Mouse (Mus musculus) heart, adult 11 months (tissue): Measurements from ENCODE around the gene Tpmt.

Experiments
- DNase-seq: peaks from one replicate; pipeline ENCODE4 v3.0.0; 2022

Tpmt gene

DNA sequence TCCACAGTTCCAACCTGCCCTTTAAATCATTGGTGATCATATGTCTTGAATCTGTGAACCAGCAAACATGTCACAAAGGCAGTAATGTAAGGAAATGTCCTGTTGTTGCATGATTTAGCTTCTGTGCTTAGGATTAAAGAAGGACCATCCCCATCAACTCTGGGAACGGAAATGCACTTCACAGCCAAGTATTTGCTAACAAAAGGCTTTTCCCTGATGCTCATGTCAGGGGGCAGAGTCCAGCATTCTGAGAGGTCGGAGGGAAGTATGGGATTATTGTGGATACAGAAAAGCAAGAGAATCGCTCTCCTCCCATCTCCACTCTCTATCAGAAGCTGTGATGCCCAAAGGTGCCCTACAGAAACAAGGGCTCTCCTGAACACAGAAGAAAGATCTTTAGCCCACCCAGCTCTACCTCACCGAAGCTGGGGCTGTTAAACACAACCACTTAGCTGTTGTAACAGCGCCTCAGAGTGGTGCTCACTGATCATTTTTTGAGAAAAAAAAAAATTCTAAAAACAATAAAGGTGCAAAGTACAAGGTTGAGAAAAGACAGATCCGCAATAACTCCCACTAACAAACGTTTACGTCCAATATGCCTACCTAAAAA is 2.4 kb downstream of the Tpmt start:
- no peak for DNase-seq

DNA sequence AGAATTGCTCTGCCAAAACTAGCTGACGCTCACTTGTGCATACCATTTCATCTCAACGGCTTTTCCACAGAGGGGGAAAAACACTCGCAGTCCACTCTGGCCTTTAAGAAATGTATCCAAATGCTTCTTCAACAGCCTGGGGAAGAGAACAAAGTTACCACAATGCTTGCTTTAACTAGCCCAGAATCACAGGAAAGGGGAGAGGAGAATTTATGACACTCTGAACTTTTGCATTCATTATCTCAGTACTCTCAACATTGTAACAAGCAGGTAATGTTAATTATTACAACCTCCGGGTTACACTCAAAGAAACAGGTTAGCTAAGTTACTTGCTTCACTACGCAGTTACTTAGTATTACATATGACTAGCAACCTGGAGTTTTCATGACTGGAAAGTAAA is 4.5 kb downstream of the Tpmt start:
- DNase-seq, result no peak

DNA sequence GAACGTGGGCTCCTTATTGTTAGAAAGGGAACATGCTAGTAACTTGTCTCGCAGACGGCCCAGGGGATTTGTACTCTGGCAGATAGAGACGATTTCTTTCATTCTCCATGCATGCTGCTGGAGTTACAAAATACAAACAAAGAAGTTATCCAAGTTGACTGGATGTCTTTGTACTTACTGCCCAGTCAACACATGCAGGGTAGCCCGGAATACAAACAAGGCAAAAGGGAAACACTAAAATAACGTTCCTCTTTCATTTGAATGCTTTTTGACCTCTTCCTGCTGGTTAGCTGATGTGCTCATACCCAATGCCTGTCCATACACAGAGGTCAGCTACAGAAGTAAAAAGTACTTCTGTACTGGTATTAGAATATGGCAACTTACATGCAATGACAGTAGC is 6.6 kb downstream of the Tpmt start:
- no peak for DNase-seq

DNA sequence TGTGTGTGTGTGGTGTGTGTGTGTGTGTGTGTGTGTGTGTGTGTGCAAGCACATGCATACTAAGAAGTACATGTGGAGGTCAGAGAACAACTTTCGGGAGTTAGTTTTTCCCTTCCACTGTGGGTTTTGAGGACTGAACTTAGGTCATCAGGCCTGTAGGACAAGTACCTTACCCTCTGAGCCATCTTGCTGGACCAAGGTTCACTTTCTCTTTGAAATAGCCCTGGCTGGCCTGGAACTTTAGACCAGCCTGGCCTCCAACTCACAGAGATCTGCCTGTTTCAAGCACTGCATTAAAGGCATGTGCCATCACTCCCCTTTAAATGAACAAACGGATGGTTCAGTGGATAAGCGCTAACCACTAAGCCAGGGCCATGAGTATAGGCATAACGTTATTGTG is 10.9 kb downstream of the Tpmt start:
- no peak for DNase-seq

DNA sequence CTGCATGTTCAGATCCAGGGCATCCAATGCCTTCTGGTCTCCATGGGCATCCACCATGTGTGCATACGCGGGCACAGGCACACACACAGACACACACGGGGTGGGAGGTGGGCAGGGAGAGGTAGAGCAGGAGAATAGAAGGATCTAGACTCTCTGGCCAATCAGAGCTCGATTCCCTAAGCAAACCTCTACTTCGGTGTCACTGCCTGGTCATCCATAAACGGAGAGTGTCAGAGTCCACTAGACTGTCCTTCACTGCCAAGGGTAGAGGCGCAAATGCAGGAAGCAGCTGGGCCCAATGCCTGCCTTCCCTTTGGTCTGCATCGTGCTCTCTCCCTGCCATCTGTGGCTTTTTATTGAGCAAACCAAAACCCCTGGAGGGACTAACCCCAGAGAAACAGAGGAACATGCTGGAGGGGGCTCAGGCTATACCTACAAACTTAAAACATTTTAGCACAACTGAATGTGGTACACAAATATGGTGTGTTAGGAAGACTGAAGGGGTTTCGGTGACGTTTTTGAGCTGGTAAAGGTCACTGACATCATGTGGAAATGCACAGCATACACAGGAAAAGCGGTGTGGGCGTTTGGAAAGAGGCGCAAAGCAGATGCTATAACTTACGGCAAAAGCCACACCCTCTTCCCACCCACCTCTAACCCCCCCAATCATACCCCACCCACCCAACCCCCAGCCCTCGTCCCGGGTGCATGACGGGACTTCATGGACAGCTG is 14.0 kb downstream of the Tpmt start:
- DNase-seq, result no peak

DNA sequence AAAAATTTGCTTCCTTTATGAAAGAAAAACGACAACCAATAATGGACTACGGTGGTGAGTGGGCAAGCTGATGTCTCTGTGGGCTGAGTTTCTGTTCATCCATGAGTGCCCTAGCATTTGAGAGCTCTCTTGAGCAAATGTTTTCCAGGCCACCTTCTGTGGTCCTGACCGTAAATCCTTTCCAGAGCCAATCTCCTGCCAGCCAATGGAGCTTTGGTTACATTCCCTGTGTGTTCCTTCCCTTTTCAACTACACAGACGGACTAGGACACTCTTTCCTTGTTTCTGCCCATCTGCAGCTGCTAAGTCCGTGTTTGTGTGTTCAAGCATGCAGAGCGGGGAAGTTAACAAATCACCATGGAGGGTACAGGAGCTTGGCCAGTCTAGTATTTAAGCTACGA is 23.7 kb downstream of the Tpmt start:
- no peak for DNase-seq

DNA sequence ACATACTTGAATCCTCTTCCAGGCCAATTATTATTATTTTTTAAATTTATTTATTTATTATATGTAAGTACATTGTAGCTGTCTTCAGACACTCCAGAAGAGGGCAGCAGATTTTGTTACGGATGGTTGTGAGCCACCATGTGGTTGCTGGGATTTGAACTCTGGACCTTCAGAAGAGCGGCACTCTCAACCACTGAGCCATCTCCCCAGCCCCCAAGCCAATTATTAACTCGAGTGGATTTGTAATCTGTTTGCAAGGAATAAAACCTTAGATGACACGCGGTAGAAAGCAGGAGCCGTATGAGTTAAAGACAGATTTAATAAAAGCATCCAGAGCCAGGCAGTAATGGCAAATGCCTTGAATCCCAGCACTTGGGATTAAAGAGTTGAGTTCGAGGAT is 24.8 kb downstream of the Tpmt start:
- DNase-seq, result peak; percentile 57

DNA sequence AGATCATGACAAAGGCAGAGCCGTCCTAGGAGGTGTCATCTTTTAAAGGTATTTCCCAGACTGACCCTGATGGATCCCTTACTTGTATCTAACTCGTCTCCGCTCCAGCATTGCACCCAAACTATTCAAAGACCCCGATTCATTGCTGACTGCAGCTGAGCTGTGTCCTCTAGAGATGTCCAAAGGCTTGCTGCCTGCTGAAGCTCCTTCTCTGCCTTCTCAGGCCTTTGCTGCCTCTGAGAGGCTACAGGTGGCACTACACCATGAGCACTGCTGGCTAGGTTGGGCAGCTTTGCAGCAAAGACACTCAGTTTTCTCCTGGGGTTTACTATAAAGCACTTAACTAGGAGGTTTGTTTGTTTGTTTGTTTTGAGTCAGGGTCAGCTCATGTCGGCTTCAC is 27.3 kb downstream of the Tpmt start:
- DNase-seq, result no peak

DNA sequence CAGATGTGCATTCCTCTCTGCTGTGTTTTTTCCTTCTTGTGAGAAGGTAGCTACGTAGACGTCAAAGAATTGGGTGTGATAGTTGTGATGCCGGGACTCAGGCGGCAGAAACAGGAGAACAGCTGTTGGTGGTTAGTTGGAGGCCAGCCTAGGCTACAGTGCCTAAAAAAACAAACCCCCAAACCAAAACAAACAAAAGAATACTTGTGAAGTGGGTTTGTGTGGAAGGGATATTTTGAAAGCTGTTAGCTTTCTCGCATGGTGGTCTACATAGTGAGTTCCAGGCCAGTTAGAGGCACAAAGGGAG is 29.4 kb downstream of the Tpmt start:
- no peak for DNase-seq

DNA sequence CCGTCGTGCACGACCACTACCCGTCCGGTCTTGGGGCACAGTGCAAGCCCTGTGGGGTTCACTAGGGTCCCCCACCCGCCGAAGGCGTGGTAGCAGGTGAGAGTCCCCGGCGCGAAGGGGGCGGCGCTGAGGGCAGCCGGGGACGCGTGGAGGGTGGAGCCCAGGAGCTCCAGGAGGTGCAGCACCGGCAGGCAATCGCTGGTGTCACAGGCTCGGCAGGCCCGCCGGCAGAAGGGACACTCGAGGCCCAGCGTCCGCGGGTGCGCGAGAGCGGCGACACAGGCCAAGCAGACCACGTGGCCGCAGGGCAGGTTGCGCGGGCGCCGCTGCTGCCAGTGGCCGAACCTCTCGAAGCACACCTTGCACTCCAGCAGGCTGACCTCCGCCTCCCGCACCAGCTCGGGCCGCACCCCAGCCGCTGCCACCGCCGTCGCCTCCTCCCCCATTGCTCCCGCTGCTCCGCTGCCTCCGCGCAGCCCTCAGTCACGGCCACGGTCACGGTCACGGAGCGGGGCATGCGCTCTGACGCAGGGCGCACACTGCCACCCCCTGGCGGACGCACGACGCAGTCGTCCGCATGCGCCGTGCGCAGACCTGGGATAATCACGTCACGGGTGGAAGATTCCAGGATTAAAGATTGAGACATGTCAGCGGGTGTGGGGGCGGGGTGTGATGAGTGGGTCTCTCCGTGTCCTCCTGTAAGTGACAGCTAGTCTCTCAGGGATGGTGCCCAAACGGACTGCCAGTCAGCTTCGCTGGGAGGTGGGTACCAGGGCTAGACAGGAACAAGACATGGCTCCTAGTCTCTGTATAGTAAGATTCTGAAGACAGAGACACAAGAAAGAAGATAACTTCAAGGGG is 30.0 kb downstream of the Tpmt start, which contains the start of gene Nhlrc1:
TSS of gene Nhlrc1 (minus strand) at position 517 of the 861 bp plus-strand sequence.
- DNase-seq, result peak; percentile 98

DNA sequence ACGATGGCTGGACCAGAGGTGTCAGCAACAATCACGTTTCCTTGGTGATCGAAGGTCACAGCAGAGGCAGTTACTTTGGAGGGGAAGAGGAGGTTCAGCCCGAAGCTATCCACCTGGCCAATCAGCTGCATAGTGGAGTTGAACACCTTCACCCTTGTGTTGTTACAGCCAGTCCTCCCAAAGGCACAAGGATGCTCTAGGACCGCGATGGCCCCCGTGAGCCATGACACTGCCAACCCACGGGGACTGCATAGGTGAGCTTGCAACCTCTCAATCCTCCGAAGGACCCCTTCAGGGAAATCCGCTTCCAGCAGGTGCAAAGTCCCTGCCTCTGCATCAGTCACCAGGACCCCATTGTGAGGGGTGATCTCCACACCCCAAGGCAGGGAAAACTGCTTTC is 30.8 kb downstream of the Tpmt start:
- peak; percentile 91 for DNase-seq

DNA sequence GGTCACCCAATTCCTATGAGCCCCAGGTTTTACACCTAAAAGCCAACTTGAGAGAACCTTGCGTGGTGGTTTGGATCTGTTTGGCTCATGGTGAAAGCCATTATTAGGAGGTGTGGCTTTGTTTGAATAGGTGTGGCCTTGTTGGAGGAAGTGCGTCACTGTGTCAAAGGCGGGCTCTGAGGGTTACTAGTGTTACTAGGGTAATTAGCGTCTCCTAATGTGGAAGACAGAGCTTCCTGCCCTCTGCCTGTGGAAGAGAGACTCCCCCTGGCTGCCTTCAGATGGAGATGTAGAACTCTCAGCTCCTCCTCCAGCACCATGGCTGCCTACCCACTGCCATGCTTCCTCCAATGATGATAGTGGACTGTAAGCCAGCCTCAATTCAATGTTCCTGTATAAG is 42.9 kb downstream of the Tpmt start:
- DNase-seq, result no peak

DNA sequence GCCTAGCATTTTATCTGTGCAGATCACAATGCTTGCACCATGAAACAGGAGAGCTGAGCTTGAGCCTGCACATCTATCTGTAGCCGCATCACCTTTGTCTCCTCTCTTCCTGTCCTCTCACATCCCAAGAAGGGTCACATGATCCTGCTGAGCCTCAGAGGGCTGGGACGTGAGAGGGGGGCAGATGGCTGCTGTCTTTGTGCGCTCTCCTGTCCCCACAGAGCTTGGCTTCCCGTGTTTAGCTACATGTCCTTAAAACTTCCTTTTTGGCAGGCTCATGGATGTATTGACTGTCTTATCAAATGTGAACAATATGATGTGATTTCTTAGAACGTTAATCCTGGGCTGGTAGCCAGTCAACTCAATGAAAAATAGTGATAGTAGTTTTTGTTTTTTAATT is 45.0 kb downstream of the Tpmt start:
- peak; percentile 81 for DNase-seq

DNA sequence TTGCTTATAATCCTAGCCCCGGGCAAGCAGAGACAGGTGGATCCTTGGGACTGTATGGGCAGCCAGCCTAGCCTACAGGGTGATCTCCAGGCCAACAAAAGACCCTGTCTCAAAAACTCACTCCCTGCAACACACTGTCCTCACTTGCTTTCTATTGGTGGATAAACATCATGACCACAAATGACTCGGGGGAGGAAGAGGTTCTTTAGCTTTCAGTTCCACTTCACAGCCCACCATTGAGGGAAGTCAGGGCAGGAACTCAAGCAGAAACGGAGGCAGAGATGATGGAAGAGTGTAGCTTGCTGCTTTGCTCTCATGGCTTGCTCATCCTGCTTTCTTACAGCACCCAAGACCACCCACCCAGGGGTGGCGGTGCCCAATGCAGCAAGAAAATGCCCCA is 47.2 kb downstream of the Tpmt start:
- no peak for DNase-seq

DNA sequence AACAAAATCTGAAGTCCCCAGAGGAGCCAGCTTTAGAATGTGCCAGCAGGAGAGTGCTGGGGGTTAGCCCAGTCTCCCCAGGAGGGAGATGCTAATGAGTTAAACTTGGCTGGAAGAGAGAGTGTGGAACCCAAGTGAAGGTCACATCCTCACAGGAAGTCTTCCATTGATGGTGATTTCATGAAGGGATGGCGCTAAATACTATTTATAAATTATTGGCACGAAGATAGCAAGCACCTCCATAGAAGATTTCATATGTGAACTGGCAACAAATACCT is 51.3 kb downstream of the Tpmt start:
- DNase-seq, result no peak

DNA sequence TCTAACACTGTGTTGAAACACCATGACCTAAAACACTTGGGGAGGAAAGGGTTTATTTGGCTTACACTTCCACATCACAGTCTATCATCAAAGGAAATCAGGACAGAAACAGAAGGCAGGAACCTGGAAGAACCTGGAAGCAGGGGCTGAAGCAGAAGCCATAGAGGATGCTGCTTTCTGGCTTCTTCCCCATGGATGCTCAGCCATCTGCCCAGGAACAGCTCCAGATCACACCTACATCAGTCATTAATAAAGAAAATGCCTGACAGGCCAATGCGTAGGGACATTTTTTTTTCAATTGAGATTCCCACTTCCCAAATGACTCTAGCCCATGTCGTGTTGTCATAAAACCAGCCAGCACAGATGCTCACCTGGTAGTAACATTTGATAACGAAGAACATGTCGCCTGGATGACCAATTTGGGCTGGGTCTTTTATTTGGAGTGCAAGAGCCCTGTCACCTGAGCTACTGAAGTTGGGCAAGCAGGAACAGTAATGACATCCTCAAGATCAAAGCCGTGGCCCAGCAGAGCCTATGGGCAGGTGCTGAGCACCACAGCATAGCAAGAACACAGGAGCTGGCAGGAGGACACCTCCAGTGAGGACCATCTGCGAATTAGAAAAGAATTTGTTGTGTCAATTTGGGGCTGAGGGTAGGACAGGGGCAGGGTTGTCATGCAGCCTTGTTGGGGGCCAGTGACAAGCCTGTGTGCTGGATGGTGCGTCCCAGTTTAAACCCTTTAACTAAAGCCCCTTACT is 51.8 kb downstream of the Tpmt start:
- no peak for DNase-seq

DNA sequence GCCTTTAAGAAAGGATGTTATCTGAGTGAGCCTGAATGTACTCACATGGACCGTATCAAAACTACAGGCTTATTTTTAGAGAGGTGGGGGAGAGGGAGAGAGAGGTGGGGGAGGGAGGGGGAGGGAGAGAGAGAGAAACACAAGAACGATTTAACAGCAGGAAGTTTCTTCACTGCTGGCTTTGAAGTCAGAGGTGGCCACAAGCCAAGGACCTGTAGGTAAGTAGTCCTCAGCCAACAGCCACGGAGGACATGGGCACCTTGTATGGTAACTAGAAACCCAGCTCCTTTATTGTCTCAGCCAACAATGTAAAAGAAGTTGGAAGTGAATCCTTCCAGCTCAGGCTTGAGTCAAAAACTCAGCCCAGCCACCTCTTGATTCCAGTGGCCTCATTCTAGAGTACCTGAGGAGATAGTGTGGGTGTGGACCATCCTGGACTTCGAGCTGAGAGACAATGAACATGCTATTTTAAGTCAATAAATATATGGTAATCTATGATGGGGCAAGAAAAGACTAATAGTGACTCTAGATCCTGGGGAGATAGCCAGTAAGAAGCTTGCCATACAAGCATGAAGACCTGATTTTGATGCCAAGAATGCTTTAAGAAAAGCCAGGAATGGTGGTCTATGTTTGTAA is 54.0 kb downstream of the Tpmt start:
- DNase-seq, result no peak

DNA sequence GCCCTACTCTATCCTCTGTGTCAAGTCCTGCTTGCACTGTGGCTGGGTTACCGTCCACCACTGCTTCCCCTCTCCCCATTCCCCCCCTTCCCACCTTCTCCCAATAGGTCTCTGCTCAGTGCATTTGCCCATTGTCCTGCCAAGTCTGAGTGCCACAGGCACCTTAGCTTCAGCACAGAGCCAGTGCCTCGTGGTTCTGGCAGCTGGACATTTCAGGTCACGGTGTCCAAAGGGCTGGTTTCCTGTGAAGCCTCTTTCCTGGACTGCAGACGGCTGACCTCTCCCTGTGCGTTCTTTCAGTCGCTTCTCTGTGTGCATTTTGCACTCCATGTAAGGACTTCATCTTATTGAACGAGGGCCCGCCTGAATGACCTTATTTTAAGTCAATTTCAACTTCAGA is 56.6 kb downstream of the Tpmt start:
- DNase-seq, result peak; percentile 95

DNA sequence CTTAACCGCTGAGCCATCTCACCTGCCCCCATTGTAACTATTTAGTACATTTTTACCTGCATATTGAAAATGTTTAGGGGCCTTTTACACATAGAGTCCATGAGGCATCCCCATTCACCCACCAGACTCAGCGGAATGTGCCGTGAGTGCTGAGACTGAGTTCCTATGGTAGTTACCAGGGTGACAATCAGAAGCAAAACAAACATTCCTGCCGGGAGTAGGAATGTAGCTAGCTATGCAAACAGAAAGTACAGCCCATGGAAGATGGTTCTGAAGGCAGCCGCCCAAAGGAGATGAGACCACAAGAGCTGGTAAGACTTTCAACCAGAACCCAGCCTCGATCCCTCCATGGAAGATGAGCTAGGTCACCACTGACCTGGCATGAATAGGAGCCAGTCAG is 58.3 kb downstream of the Tpmt start:
- peak; percentile 90 for DNase-seq

DNA sequence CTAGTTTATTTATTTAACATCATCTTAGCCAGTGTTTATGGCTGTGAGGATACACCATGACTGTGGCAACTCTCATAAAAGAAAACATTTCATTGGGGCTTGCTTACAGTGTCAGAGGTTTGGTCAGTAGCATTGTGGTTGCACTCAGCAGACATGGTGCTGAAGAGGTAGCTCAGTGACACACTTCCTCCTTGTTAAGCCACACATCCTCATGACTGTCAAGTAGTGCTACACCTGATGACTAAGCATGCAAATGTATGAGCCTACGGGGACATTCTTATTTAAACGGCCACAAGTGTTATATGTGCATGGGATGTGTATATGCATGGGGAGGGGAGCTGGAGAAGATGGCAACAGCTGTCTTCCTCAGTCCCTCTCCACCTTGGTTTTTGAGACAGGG is 60.7 kb downstream of the Tpmt start:
- no peak for DNase-seq

DNA sequence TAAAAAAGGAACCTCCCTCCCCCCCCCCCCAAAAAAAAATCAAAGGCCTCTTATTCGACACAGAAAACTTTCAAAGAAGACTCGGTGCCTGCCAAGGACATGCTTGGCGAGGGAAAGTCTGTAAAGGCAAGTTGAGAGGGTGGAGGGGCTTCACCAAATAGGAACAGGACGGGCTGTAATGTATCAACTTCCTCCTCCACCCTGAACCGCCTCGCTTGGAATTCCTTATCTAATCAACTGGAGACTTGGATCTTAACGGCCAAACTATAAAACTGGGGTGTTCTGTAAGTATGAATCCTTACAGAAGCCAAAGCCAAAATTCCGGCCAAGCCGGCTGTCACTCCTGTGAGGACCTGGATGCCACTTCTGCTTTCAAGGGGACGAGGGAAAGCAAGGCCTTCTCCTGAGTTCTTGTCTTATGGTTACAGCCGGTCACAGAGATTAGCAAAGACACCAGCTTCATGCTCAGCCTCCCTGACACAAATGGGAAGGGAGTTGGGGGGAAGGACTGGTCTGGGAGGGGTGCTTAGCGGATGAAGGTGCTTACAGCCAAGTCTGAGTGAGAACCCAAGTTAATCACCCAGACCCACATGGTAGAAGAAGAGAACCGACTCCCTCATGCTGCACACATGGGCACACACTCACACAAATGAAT is 64.6 kb downstream of the Tpmt start:
- DNase-seq, result peak; percentile 97

DNA sequence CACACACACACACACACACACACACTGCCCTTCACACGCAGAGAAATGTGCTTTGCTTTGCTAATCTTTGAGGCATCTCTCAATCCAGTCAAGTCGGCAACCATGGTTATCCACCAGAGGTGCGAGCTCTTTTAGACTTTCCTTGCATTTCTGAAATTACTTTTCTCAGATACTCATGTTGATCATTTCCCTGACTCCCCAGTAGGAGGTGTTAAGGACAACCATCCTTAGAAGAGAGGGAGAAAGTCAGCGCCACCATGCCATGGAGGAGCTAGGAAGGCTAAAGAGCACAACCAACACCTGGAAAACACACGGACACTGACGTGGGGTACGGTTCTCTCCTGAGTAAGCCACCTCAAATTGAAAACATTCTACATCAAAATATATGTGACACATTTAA is 68.0 kb downstream of the Tpmt start:
- DNase-seq, result no peak

DNA sequence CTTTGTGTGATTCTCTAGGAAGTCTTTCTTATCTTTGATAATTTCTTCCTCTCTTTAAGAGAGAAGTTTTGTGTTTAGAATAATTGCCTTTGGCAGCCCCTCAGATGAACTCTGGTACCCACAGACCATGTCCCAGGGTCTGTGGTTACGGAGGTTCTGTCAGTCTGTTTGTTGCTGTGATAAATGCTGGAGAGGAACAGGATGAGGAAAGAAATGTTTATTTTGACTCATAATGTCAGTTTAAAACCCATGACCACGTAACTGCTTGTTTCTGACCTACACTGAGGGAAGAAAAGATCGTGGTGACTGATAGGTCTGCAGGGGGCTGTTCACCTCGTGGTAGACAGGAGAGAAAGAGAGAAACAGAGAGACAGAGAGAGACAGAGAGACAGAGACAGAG is 68.6 kb downstream of the Tpmt start:
- no peak for DNase-seq
